Mouse (Mus musculus): ENCODE data around the gene Commd1. TPM values are rescaled to one million over a fixed set of nuclear protein-coding genes. Genes with fewer than 3 reads are reported as not detected.
A peak's percentile ranks its signal among the peaks of the same experiment; 100 is the strongest.

Commd1 gene
- total and polyA plus RNA-seq, 2 experiments from 2014 or later: 11.6 to 242 TPM

DNA sequence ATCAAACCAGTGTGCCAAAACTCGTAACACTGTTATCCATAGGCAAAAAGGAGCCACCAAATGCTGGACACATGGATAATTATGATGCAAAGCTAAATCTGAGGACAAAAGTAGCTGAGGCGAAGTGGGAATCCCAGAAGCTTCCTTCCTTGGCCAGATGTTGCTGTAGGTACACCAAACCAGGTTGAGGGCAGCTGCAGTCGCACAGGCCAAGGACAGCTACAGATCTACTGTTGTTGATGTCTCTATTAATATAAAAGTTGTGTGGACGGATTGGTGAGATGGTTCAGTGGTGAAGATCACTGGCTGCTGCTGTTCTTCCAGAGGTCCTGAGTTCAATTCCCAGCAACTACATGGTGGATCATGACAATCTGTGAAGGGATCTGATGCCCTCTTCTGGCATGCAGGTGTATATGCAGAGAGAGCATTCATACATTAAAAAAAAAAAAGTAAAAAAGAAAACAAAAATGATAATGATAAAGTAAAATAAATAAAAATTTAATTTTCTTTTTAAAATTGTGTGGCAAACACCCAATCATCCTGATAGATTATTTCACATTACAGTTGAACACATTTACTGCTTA, 24.3 kb downstream of the Commd1 start:
- peak; percentile 62 for TF ChIP-seq CTCF (IDR thresholded peaks at IDR 0.05; ENCODE audit: low read depth)
- no peak for ATAC-seq

GRCm38 (mm10) chr11:22956830-22957229, 25.4 kb downstream of the Commd1 start:
- no peaks in the 10 kb centered on the region for H3K4me1 ChIP-seq (ENCODE audit: insufficient read depth, low read length)
- no peaks in the 10 kb centered on the region for H3K9me3 ChIP-seq (ENCODE audit: low read length)
- H3K4me3 ChIP-seq (ENCODE audit: low read length): no peak overlapping the region
- H3K27ac ChIP-seq: no peak overlapping the region
- H3K27me3 ChIP-seq (ENCODE audit: insufficient read depth, low read length): no peaks in the 10 kb centered on the region
- peak; percentile 68 for TF ChIP-seq CTCF (IDR thresholded peaks at IDR 0.05; ENCODE audit: low read depth)
- DNase-seq (ENCODE audit: low spot score) (peak; percentile 66), ATAC-seq (peak; percentile 68; the same call in 1 of the 2 replicates)
- H3K36me3 ChIP-seq (ENCODE audit: insufficient read depth, low read length): no peaks in the 10 kb centered on the region; the same call in 1 of the 2 replicates
- 66% methylated on average over 4 of the region's 4 CpGs for WGBS
- H3K4me2 ChIP-seq (ENCODE audit: low read depth, low read length): no peak overlapping the region
- H3K9ac ChIP-seq (replicated peaks; ENCODE audit: low read length): no peak overlapping the region

More for the DNA sequence above, 24.3 kb downstream of the Commd1 start:
- Histone ChIP-seq H3K27me3 (ENCODE audit: insufficient read depth, low read length) (no peaks in the 10 kb centered on the region), H3K4me3 (ENCODE audit: low read length) (no peak overlapping the region), H3K4me2 (ENCODE audit: low read depth, low read length) (no peak overlapping the region), H3K4me1 (ENCODE audit: insufficient read depth, low read length) (no peaks in the 10 kb centered on the region), H3K27ac (no peak overlapping the region), H3K9me3 (ENCODE audit: low read length) (no peaks in the 10 kb centered on the region), H3K9ac (replicated peaks; ENCODE audit: low read length) (no peak overlapping the region), H3K36me3 (ENCODE audit: insufficient read depth, low read length) (no peaks in the 10 kb centered on the region; the same call in 1 of the 2 replicates)
- 94% methylated on average over 4 of the region's 4 CpGs for WGBS
- DNase-seq (ENCODE audit: low spot score): no peak

DNA sequence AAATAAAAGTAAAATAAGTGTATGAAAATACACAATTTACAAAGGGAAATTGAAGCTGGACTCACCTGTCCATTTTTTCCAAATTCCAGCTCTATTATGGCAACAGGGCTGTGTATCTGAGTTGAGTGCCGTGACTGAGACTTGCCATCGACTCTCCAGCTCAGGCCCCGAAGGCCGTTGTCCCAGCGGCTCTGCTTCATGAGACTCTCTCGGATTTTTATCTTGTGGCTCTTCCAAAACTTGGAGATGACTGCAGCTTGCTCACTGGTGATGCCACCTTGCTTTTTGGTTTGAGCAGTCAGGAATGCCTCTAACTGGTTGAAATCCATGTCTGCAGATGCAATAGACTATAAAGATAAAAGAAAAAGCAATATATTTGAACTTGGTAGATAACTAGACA, 25.8 kb downstream of the Commd1 start:
- Histone ChIP-seq H3K27me3 (ENCODE audit: insufficient read depth, low read length) (no peaks in the 10 kb centered on the region), H3K9me3 (ENCODE audit: low read length) (no peaks in the 10 kb centered on the region), H3K27ac (no peak overlapping the region), H3K9ac (replicated peaks; ENCODE audit: low read length) (no peak overlapping the region), H3K4me1 (ENCODE audit: insufficient read depth, low read length) (no peaks in the 10 kb centered on the region), H3K4me2 (ENCODE audit: low read depth, low read length) (no peak overlapping the region), H3K4me3 (ENCODE audit: low read length) (no peak overlapping the region), H3K36me3 (ENCODE audit: insufficient read depth, low read length) (no peaks in the 10 kb centered on the region; the same call in 1 of the 2 replicates)
- TF ChIP-seq CTCF (IDR thresholded peaks at IDR 0.05; ENCODE audit: low read depth): no peak
- WGBS: 97% methylated on average over 6 of the region's 6 CpGs
- no peak for DNase-seq (ENCODE audit: low spot score)
- ATAC-seq: no peak

- Histone ChIP-seq H3K4me2 (ENCODE audit: low read depth, low read length) (no peak overlapping the region), H3K36me3 (ENCODE audit: insufficient read depth, low read length) (no peaks in the 10 kb centered on the region; the same call in 1 of the 2 replicates), H3K27me3 (ENCODE audit: insufficient read depth, low read length) (no peaks in the 10 kb centered on the region), H3K9ac (replicated peaks; ENCODE audit: low read length) (no peak overlapping the region), H3K4me1 (ENCODE audit: insufficient read depth, low read length) (no peaks in the 10 kb centered on the region), H3K4me3 (ENCODE audit: low read length) (no peak overlapping the region), H3K27ac (no peak overlapping the region), H3K9me3 (ENCODE audit: low read length) (no peaks in the 10 kb centered on the region)
- no peak for TF ChIP-seq CTCF (IDR thresholded peaks at IDR 0.05; ENCODE audit: low read depth)
- DNase-seq (ENCODE audit: low spot score) (no peak), ATAC-seq (no peak)
- WGBS: 90% methylated on average over 7 of the region's 7 CpGs
Observed at GRCm38 (mm10) chr11:22952668-22953067, 29.5 kb downstream of the Commd1 start.

- H3K36me3 ChIP-seq (ENCODE audit: insufficient read depth, low read length): no peaks in the 10 kb centered on the region; the same call in 1 of the 2 replicates
- TF ChIP-seq CTCF (IDR thresholded peaks at IDR 0.05; ENCODE audit: low read depth): 0 out of 2 replicates have a peak, but pooled peaks have one; percentile 12
- ATAC-seq (no peak), DNase-seq (ENCODE audit: low spot score) (no peak)
- 89% methylated on average over 6 of the region's 6 CpGs for WGBS
- H3K27me3 ChIP-seq (ENCODE audit: insufficient read depth, low read length): no peaks in the 10 kb centered on the region
- H3K4me2 ChIP-seq (ENCODE audit: low read depth, low read length): no peak overlapping the region
- H3K9me3 ChIP-seq (ENCODE audit: low read length): no peaks in the 10 kb centered on the region
- H3K4me1 ChIP-seq (ENCODE audit: insufficient read depth, low read length): no peaks in the 10 kb centered on the region
- H3K27ac ChIP-seq: no peak overlapping the region
- no peak overlapping the region for H3K4me3 ChIP-seq (ENCODE audit: low read length)
- H3K9ac ChIP-seq (replicated peaks; ENCODE audit: low read length): no peak overlapping the region
Observed at GRCm38 (mm10) chr11:22950131-22950530, 32.1 kb downstream of the Commd1 start.

DNA sequence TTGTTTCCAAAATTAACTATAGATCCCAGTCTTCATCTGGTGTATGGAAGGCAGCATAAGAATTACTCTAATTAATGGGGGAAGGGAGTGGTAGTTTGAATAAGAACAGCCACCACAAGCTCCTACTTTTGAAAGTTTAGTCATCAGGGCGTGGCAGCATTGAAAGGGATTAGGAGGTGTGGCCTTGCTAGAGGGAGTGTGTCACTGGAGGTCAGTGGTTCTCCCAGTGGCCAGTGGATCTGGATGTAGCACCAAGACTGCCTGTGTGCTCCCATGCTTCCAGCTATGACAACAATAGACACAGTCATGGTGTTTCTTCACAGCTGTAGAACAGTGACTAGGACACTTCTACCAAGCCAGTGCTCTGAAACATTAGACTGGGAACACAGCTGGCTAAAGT, 33.1 kb downstream of the Commd1 start:
- H3K27ac ChIP-seq: no peak overlapping the region
- H3K4me2 ChIP-seq (ENCODE audit: low read depth, low read length): no peak overlapping the region
- no peaks in the 10 kb centered on the region for H3K9me3 ChIP-seq (ENCODE audit: low read length)
- no peaks in the 10 kb centered on the region for H3K4me1 ChIP-seq (ENCODE audit: insufficient read depth, low read length)
- DNase-seq (ENCODE audit: low spot score) (no peak), ATAC-seq (no peak)
- WGBS: 91% methylated on average over 1 of the region's 1 CpGs
- H3K36me3 ChIP-seq (ENCODE audit: insufficient read depth, low read length): no peaks in the 10 kb centered on the region
- TF ChIP-seq CTCF (IDR thresholded peaks at IDR 0.05; ENCODE audit: low read depth): no peak
- no peak overlapping the region for H3K4me3 ChIP-seq (ENCODE audit: low read length)
- H3K9ac ChIP-seq (replicated peaks; ENCODE audit: low read length): no peak overlapping the region
- H3K27me3 ChIP-seq (ENCODE audit: insufficient read depth, low read length): no peaks in the 10 kb centered on the region

DNA sequence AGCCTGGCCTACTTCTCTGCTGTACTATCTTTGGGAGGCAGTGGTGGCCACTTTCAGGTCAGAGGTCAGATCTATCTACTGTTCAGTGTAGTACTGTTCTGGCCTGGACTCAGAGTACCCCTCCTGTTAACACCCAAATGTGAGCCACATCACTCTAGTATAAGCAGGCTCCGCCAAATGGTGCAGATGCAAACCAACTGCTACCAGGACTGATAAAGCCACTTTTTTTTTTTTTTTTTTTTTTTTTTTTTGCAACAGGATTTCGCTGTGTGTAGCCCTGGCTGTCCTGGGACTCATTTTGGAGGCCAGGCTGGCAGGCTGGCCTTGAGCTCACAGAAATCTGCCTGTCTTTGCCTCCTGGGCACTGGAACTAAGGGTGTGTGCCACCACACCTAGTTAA, 43.2 kb downstream of the Commd1 start:
- no peak for DNase-seq (ENCODE audit: low spot score)
- H3K36me3 ChIP-seq (ENCODE audit: insufficient read depth, low read length): no peaks in the 10 kb centered on the region
- no peak overlapping the region for H3K27ac ChIP-seq
- no peaks in the 10 kb centered on the region for H3K4me1 ChIP-seq (ENCODE audit: insufficient read depth, low read length)
- WGBS: 91% methylated on average over 2 of the region's 2 CpGs
- TF ChIP-seq CTCF (IDR thresholded peaks at IDR 0.05; ENCODE audit: low read depth): no peak
- H3K4me2 ChIP-seq (ENCODE audit: low read depth, low read length): no peak overlapping the region
- no peak overlapping the region for H3K4me3 ChIP-seq (ENCODE audit: low read length)
- H3K9ac ChIP-seq (replicated peaks; ENCODE audit: low read length): no peak overlapping the region
- H3K9me3 ChIP-seq (ENCODE audit: low read length): no peaks in the 10 kb centered on the region
- H3K27me3 ChIP-seq (ENCODE audit: insufficient read depth, low read length): no peaks in the 10 kb centered on the region
- no peak for ATAC-seq

Data from hindbrain, postnatal 0 days (tissue).